Mouse (Mus musculus) small intestine, adult 2 months (tissue): ENCODE measurements around the gene Ppp1r13l. TPM values are rescaled to one million over a fixed set of nuclear protein-coding genes. Genes with fewer than 3 reads are reported as not detected.

Experiments
- H3K27ac ChIP-seq: fragments of 200-500 bp; 2 replicates; pipeline ENCODE4 v1.5.1; 2012; ENCODE audit warnings: low read depth, low read length, control low read depth, inconsistent platforms; ENCODE audit not compliant: insufficient read depth
- H3K27me3 ChIP-seq: fragments of 200-500 bp; 2 replicates; pipeline ENCODE4 v1.6.1; 2012; ENCODE audit warnings: mild to moderate bottlenecking, moderate library complexity, low read length, inconsistent platforms; ENCODE audit not compliant: control insufficient read depth, insufficient read depth
- H3K36me3 ChIP-seq: fragments of 200-500 bp; 2 replicates; pipeline ENCODE4 v1.6.1; 2012; ENCODE audit warnings: mild to moderate bottlenecking, low read length, control low read depth, inconsistent platforms; ENCODE audit not compliant: control insufficient read depth, insufficient read depth
- H3K4me1 ChIP-seq: fragments of 200-500 bp; 2 replicates; pipeline ENCODE4 v1.6.1; 2012; ENCODE audit warnings: low read length, inconsistent platforms, mixed read lengths; ENCODE audit not compliant: control insufficient read depth, insufficient read depth, insufficient read length
- H3K4me3 ChIP-seq: fragments of 200-500 bp; 2 replicates; pipeline ENCODE4 v1.5.1; 2012; ENCODE audit warnings: low read depth, mild to moderate bottlenecking, control low read depth, inconsistent platforms, low read length, moderate library complexity
- CTCF ChIP-seq: fragments of 200-500 bp; IDR thresholded peaks from 2 replicates; pipeline ENCODE4 v1.5.1; 2012; ENCODE audit warnings: low read depth, mild to moderate bottlenecking, control low read depth, inconsistent platforms, low read length, moderate library complexity, mixed read lengths; ENCODE audit not compliant: insufficient replicate concordance, insufficient read length; ENCODE audit errors: extremely low read depth
- POLR2A ChIP-seq: fragments of 200-500 bp; IDR thresholded peaks from 2 replicates; pipeline ENCODE4 v1.6.1; 2012; ENCODE audit warnings: low read depth, mild to moderate bottlenecking, control low read depth, inconsistent platforms, low read length, moderate library complexity
- whole genome bisulfite sequencing: fragments of 180-500 bp; shearing (Covaris S2); methylation state at CpG from one replicate; pipeline ENCODE4 v1.1.7; 2018; 5-methylcytosine and 5-hydroxymethylcytosine counted together
- polyA plus RNA-seq: library from polyadenylated mRNA; depleted of rRNA; stranded (reverse); fragments of >200 nt; gene quantifications from 2 replicates; pipeline ENCODE4 v1.2.3, GENCODE M21; 2012

Gene Ppp1r13l
- polyA plus RNA-seq, 1 experiment = 10.4 TPM

- H3K27me3 ChIP-seq = peaks cover 3% of the 10 kb centered on the region
- 71% methylated on average over 5 of the region's 5 CpGs for WGBS
- no peaks in the 10 kb centered on the region for H3K36me3 ChIP-seq
- no peaks in the 10 kb centered on the region; the same call in 1 of the 2 replicates for H3K4me1 ChIP-seq
- TF ChIP-seq CTCF = no peak
- no peak for TF ChIP-seq POLR2A
- H3K27ac ChIP-seq = no peak overlapping the region
- no peak overlapping the region for H3K4me3 ChIP-seq
Observed at GRCm38 (mm10) chr7:19411783-19412182, 52.2 kb downstream of the Ppp1r13l start.

DNA sequence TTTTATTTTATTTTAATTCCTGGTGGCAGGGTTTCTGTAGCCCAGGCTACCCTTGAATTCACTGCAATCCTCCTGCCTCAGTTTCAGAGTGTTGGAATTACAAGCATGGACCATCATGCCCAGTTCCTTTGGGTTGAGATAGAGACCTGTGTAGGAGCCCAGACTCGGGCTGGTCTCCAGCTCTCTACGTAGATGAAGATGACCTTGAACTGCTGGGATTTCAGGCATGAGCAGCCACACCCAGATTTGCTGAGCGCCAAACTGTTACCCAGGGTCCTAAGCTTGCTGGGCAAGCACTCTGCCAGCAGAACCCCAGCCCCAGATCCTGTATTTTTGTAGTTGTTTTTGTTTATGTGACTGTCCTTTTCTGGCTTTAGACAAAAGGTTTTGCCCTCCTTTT, 54.0 kb downstream of the Ppp1r13l start:
- TF ChIP-seq CTCF (no peak), POLR2A (no peak)
- 43% methylated on average over 3 of the region's 3 CpGs for WGBS
- H3K36me3 ChIP-seq = no peaks in the 10 kb centered on the region

GRCm38 (mm10) chr7:19416590-19416989, 57.0 kb downstream of the Ppp1r13l start:
- WGBS = 65% methylated on average over 15 of the region's 15 CpGs
- Histone ChIP-seq H3K27ac (no peak overlapping the region), H3K27me3 (peaks cover 8% of the 10 kb centered on the region), H3K4me3 (no peak overlapping the region), H3K36me3 (no peaks in the 10 kb centered on the region), H3K4me1 (peaks cover 8% of the 10 kb centered on the region)
- TF ChIP-seq POLR2A (no peak), CTCF (no peak)

More for the DNA sequence above, 54.0 kb downstream of the Ppp1r13l start:
- no peaks in the 10 kb centered on the region for H3K4me1 ChIP-seq
- no peak overlapping the region for H3K4me3 ChIP-seq
- no peak overlapping the region for H3K27ac ChIP-seq
- H3K27me3 ChIP-seq = peaks cover 6% of the 10 kb centered on the region

GRCm38 (mm10) chr7:19420121-19420520, 60.6 kb downstream of the Ppp1r13l start:
- H3K27me3 ChIP-seq = peaks cover 8% of the 10 kb centered on the region
- H3K36me3 ChIP-seq = no peaks in the 10 kb centered on the region; the same call in 1 of the 2 replicates
- 0 out of 2 replicates have a peak overlapping the region, but pooled peaks have one; percentile 9 for H3K4me3 ChIP-seq
- no peak overlapping the region for H3K27ac ChIP-seq
- TF ChIP-seq CTCF = no peak
- no peak for TF ChIP-seq POLR2A
- WGBS = 5% methylated on average over 28 of the region's 28 CpGs
- H3K4me1 ChIP-seq = peaks cover 9% of the 10 kb centered on the region

- peaks cover 6% of the 10 kb centered on the region for H3K36me3 ChIP-seq
- peaks cover 8% of the 10 kb centered on the region for H3K27me3 ChIP-seq
- H3K4me1 ChIP-seq = peaks cover 9% of the 10 kb centered on the region
- TF ChIP-seq CTCF (no peak), POLR2A (no peak)
- H3K27ac ChIP-seq = no peak overlapping the region
- WGBS = 8% methylated on average over 43 of the region's 43 CpGs
- peak overlapping the region; percentile 66 for H3K4me3 ChIP-seq
Observed at GRCm38 (mm10) chr7:19420821-19421636, 61.5 kb downstream of the Ppp1r13l start.

GRCm38 (mm10) chr7:19423083-19423482, 63.5 kb downstream of the Ppp1r13l start:
- 86% methylated on average over 3 of the region's 3 CpGs for WGBS
- peaks cover 23% of the 10 kb centered on the region for H3K36me3 ChIP-seq
- no peak overlapping the region for H3K4me3 ChIP-seq
- H3K27ac ChIP-seq = no peak overlapping the region
- peaks cover 9% of the 10 kb centered on the region for H3K4me1 ChIP-seq
- TF ChIP-seq CTCF (no peak), POLR2A (no peak)
- 0 out of 2 replicates have a peak, but pooled peaks cover 3% of the 10 kb centered on the region for H3K27me3 ChIP-seq

DNA sequence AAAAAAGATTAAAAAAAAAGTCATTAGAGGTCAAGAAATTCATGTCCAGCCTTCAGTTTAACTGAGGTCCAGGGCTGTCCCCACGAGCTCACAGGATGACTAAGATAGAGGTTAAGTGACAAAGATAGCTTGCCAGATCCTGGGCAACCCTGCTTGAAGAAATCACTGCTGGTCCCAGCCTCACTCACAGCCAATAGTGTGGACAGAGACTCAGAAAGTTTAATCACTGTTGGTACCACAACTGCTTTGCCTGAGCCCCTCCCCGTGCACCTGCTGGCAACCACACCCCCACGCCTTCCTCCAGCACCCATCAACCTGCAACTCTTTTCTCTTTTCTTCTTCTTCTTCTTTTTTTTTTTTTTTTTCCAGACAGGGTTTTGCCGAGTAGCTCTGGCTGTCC, 64.5 kb downstream of the Ppp1r13l start:
- 30% methylated on average over 4 of the region's 4 CpGs for WGBS
- TF ChIP-seq CTCF = no peak
- TF ChIP-seq POLR2A = no peak
- Histone ChIP-seq H3K4me1 (peaks cover 9% of the 10 kb centered on the region), H3K27me3 (0 out of 2 replicates have a peak, but pooled peaks cover 3% of the 10 kb centered on the region), H3K27ac (no peak overlapping the region), H3K4me3 (no peak overlapping the region), H3K36me3 (peaks cover 29% of the 10 kb centered on the region)
